Mouse (Mus musculus) liver, postnatal 0 days (tissue): Measurements from ENCODE around the gene Lpcat2b.

Source experiments
- CTCF ChIP-seq: sonication (generic); IDR thresholded peaks from 2 replicates; pipeline ENCODE4 v1.5.1; 2016; ENCODE audit warnings: antibody characterized with exemption, low read depth
- EP300 ChIP-seq: IDR thresholded peaks from 2 replicates; pipeline ENCODE4 v1.6.1; 2016; ENCODE audit warnings: antibody characterized with exemption, low read depth, mild to moderate bottlenecking

DNA sequence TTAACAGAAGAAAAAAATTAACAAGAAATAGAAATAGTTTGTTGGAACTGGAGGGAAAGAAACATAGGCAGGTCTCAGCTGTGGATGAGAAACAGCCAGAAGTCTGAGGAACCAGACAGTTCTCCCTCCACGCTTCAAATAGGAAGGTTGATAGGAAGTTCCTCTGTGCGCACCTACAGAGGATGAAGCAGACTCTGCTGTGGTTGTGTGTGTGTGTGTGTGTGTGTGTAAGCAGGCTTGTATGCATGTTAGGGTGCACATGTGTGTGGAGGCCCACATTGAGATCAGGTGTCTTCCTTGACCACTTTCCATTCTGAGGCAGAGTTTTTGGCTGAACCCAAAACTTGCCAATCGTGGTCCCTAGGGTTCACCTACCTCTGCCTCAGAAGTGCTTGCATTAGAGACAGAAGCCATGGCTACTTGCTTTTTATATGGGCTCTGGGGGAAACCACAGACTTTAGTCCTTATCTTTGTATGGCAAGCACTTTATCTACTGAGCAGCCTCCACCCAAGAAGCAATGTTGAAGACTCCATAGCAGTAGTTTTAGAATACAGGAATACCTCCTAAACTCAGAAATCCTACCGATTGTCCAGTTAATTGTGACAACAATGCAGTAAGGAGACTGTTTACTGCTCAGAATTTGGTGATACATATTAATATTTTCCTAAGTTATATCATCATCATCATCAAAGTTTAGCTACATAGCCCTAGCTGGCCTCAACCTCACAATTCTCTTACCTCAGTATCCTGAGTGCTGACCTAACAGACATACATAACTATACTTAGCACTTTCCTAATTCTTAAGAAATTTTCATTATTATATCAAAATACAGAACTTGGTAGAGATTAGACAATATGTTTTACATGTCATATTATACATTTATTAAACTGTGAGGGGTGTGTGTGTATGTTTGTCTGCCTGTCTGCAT is 31.1 kb downstream of the Lpcat2b start:
- TF ChIP-seq EP300 (no peak), CTCF (no peak)
